Mouse (Mus musculus): Measurements from ENCODE around the gene Lgals9. TPM values are rescaled to one million over a fixed set of nuclear protein-coding genes. Genes with fewer than 3 reads are reported as not detected.

The Lgals9 gene
- 12.2 and 13.7 TPM in 2 replicates for polyA plus RNA-seq (2014; fragmentation: Nextera tagmentation; extraction: Ambion mirVana)

GRCm38 (mm10) chr11:78984483-78985177 is at the start of gene Lgals9:
Lgals9 (minus strand) TSS chr11:78984946.
- Histone ChIP-seq H3K27ac (no peak within 1 kb of the TSS), H3K9me3 (ENCODE audit: control insufficient read depth, low read length) (no peaks in the 10 kb centered on the region), H3K4me1 (replicated peaks; ENCODE audit: control insufficient read depth, insufficient read depth, low read length) (no peaks in the 10 kb centered on the region), H3K9ac (no peak within 1 kb of the TSS), H3K4me2 (replicated peaks) (no peak within 1 kb of the TSS), H3K36me3 (replicated peaks; ENCODE audit: control insufficient read depth, insufficient read depth) (no peaks in the 10 kb centered on the region), H3K4me3 (replicated peaks; ENCODE audit: low read length) (no peak within 1 kb of the TSS), H3K27me3 (ENCODE audit: control insufficient read depth, insufficient read depth, low read length) (no peaks in the 10 kb centered on the region)
- 73% methylated on average over 10 of the region's 10 CpGs for WGBS
- DNase-seq (ENCODE audit: low spot score) (no peak), ATAC-seq (ENCODE audit: low FRiP score) (no peak)

GRCm38 (mm10) chr11:79033636-79034035 is 48.9 kb upstream of the Lgals9 start:
- Histone ChIP-seq H3K4me2 (replicated peaks) (no peak overlapping the region), H3K36me3 (replicated peaks; ENCODE audit: control insufficient read depth, insufficient read depth) (peaks cover 7% of the 10 kb centered on the region; the same call in 1 of the 2 replicates), H3K4me3 (replicated peaks; ENCODE audit: low read length) (no peak overlapping the region), H3K4me1 (replicated peaks; ENCODE audit: control insufficient read depth, insufficient read depth, low read length) (no peaks in the 10 kb centered on the region), H3K9ac (no peak overlapping the region), H3K27me3 (ENCODE audit: control insufficient read depth, insufficient read depth, low read length) (no peaks in the 10 kb centered on the region), H3K9me3 (ENCODE audit: control insufficient read depth, low read length) (no peaks in the 10 kb centered on the region), H3K27ac (no peak overlapping the region)
- 93% methylated on average over 11 of the region's 11 CpGs for WGBS
- ATAC-seq (ENCODE audit: low FRiP score), result no peak
- DNase-seq (ENCODE audit: low spot score), result no peak

- DNase-seq (ENCODE audit: low spot score), result no peak
- Histone ChIP-seq H3K4me3 (replicated peaks; ENCODE audit: low read length) (no peak overlapping the region), H3K27me3 (ENCODE audit: control insufficient read depth, insufficient read depth, low read length) (no peaks in the 10 kb centered on the region), H3K9me3 (ENCODE audit: control insufficient read depth, low read length) (no peaks in the 10 kb centered on the region), H3K36me3 (replicated peaks; ENCODE audit: control insufficient read depth, insufficient read depth) (peaks cover 7% of the 10 kb centered on the region; the same call in 1 of the 2 replicates), H3K9ac (no peak overlapping the region), H3K4me1 (replicated peaks; ENCODE audit: control insufficient read depth, insufficient read depth, low read length) (no peaks in the 10 kb centered on the region), H3K27ac (no peak overlapping the region), H3K4me2 (replicated peaks) (no peak overlapping the region)
- no peak for ATAC-seq (ENCODE audit: low FRiP score)
- 88% methylated on average over 12 of the region's 12 CpGs for WGBS
These were observed 48.3 kb upstream of the Lgals9 start for GRCm38 (mm10) chr11:79033021-79033420.

GRCm38 (mm10) chr11:79031452-79031746 is 46.7 kb upstream of the Lgals9 start:
- no peaks in the 10 kb centered on the region for H3K9me3 ChIP-seq (ENCODE audit: control insufficient read depth, low read length)
- ATAC-seq (ENCODE audit: low FRiP score), result no peak
- peaks cover 23% of the 10 kb centered on the region for H3K36me3 ChIP-seq (replicated peaks; ENCODE audit: control insufficient read depth, insufficient read depth)
- no peak for DNase-seq (ENCODE audit: low spot score)
- no peaks in the 10 kb centered on the region for H3K4me1 ChIP-seq (replicated peaks; ENCODE audit: control insufficient read depth, insufficient read depth, low read length)
- no peak overlapping the region for H3K4me3 ChIP-seq (replicated peaks; ENCODE audit: low read length)
- WGBS, result 77% methylated on average over 5 of the region's 5 CpGs
- H3K4me2 ChIP-seq (replicated peaks), result no peak overlapping the region
- no peak overlapping the region for H3K27ac ChIP-seq
- no peak overlapping the region for H3K9ac ChIP-seq
- H3K27me3 ChIP-seq (ENCODE audit: control insufficient read depth, insufficient read depth, low read length), result no peaks in the 10 kb centered on the region

- Histone ChIP-seq H3K36me3 (replicated peaks; ENCODE audit: control insufficient read depth, insufficient read depth) (peaks cover 28% of the 10 kb centered on the region), H3K4me2 (replicated peaks) (no peak overlapping the region), H3K4me3 (replicated peaks; ENCODE audit: low read length) (no peak overlapping the region), H3K9me3 (ENCODE audit: control insufficient read depth, low read length) (no peaks in the 10 kb centered on the region), H3K27me3 (ENCODE audit: control insufficient read depth, insufficient read depth, low read length) (no peaks in the 10 kb centered on the region), H3K4me1 (replicated peaks; ENCODE audit: control insufficient read depth, insufficient read depth, low read length) (no peaks in the 10 kb centered on the region), H3K27ac (no peak overlapping the region), H3K9ac (no peak overlapping the region)
- 59% methylated on average over 19 of the region's 19 CpGs for WGBS
- ATAC-seq (ENCODE audit: low FRiP score) (peak; percentile 59; the same call in 1 of the 2 replicates), DNase-seq (ENCODE audit: low spot score) (peak; percentile 90)
These were observed 46.1 kb upstream of the Lgals9 start for GRCm38 (mm10) chr11:79030570-79031451.

- H3K36me3 ChIP-seq (replicated peaks; ENCODE audit: control insufficient read depth, insufficient read depth), result peaks cover 43% of the 10 kb centered on the region
- H3K9ac ChIP-seq, result no peak overlapping the region
- H3K27ac ChIP-seq, result no peak overlapping the region
- no peak overlapping the region for H3K4me2 ChIP-seq (replicated peaks)
- no peaks in the 10 kb centered on the region for H3K4me1 ChIP-seq (replicated peaks; ENCODE audit: control insufficient read depth, insufficient read depth, low read length)
- no peaks in the 10 kb centered on the region for H3K9me3 ChIP-seq (ENCODE audit: control insufficient read depth, low read length)
- no peaks in the 10 kb centered on the region for H3K27me3 ChIP-seq (ENCODE audit: control insufficient read depth, insufficient read depth, low read length)
- 73% methylated on average over 6 of the region's 6 CpGs for WGBS
- DNase-seq (ENCODE audit: low spot score) (no peak), ATAC-seq (ENCODE audit: low FRiP score) (no peak)
- H3K4me3 ChIP-seq (replicated peaks; ENCODE audit: low read length), result no peak overlapping the region
These were observed 39.0 kb upstream of the Lgals9 start for GRCm38 (mm10) chr11:79023751-79024150.

- WGBS, result 52% methylated on average over 7 of the region's 7 CpGs
- H3K4me1 ChIP-seq (replicated peaks; ENCODE audit: control insufficient read depth, insufficient read depth, low read length), result no peaks in the 10 kb centered on the region
- H3K27ac ChIP-seq, result no peak overlapping the region
- peaks cover 46% of the 10 kb centered on the region for H3K36me3 ChIP-seq (replicated peaks; ENCODE audit: control insufficient read depth, insufficient read depth)
- ATAC-seq (ENCODE audit: low FRiP score) (no peak), DNase-seq (ENCODE audit: low spot score) (no peak)
- H3K4me3 ChIP-seq (replicated peaks; ENCODE audit: low read length), result no peak overlapping the region
- no peaks in the 10 kb centered on the region for H3K9me3 ChIP-seq (ENCODE audit: control insufficient read depth, low read length)
- no peak overlapping the region for H3K4me2 ChIP-seq (replicated peaks)
- H3K9ac ChIP-seq, result no peak overlapping the region
- H3K27me3 ChIP-seq (ENCODE audit: control insufficient read depth, insufficient read depth, low read length), result no peaks in the 10 kb centered on the region
These were observed 38.6 kb upstream of the Lgals9 start for GRCm38 (mm10) chr11:79023342-79023741.

GRCm38 (mm10) chr11:79022836-79023235 is 38.1 kb upstream of the Lgals9 start:
- no peak overlapping the region for H3K4me3 ChIP-seq (replicated peaks; ENCODE audit: low read length)
- 88% methylated on average over 4 of the region's 4 CpGs for WGBS
- no peak for ATAC-seq (ENCODE audit: low FRiP score)
- no peak overlapping the region for H3K27ac ChIP-seq
- peaks cover 45% of the 10 kb centered on the region for H3K36me3 ChIP-seq (replicated peaks; ENCODE audit: control insufficient read depth, insufficient read depth)
- no peak overlapping the region for H3K9ac ChIP-seq
- no peaks in the 10 kb centered on the region for H3K27me3 ChIP-seq (ENCODE audit: control insufficient read depth, insufficient read depth, low read length)
- DNase-seq (ENCODE audit: low spot score), result no peak
- H3K4me2 ChIP-seq (replicated peaks), result no peak overlapping the region
- no peaks in the 10 kb centered on the region for H3K9me3 ChIP-seq (ENCODE audit: control insufficient read depth, low read length)
- H3K4me1 ChIP-seq (replicated peaks; ENCODE audit: control insufficient read depth, insufficient read depth, low read length), result no peaks in the 10 kb centered on the region

GRCm38 (mm10) chr11:79020535-79021045 is 35.8 kb upstream of the Lgals9 start:
- Histone ChIP-seq H3K9ac (no peak overlapping the region), H3K27ac (no peak overlapping the region), H3K4me2 (replicated peaks) (no peak overlapping the region), H3K27me3 (ENCODE audit: control insufficient read depth, insufficient read depth, low read length) (no peaks in the 10 kb centered on the region), H3K4me1 (replicated peaks; ENCODE audit: control insufficient read depth, insufficient read depth, low read length) (no peaks in the 10 kb centered on the region), H3K9me3 (ENCODE audit: control insufficient read depth, low read length) (no peaks in the 10 kb centered on the region), H3K36me3 (replicated peaks; ENCODE audit: control insufficient read depth, insufficient read depth) (peaks cover 29% of the 10 kb centered on the region), H3K4me3 (replicated peaks; ENCODE audit: low read length) (no peak overlapping the region)
- DNase-seq (ENCODE audit: low spot score) (no peak), ATAC-seq (ENCODE audit: low FRiP score) (no peak)
- 80% methylated on average over 21 of the region's 21 CpGs for WGBS

Measured in hindbrain, embryonic 14.5 days (tissue).